Mouse (Mus musculus) neutrophil, adult 83 days (primary cell): ENCODE results near the gene Calhm6. TPM values are rescaled to one million over a fixed set of nuclear protein-coding genes. Genes with fewer than 3 reads are reported as not detected.

Experiments
- total RNA-seq, 2 experiments: library from RNA; stranded (reverse); gene quantifications; one replicate each; pipeline ENCODE4 v1.2.4; 2023

Calhm6 gene
- total RNA-seq, result 1 to 10 TPM; 3.3 to 5.2 TPM

GRCm38 (mm10) chr10:34127392-34128378, at the start of gene Calhm6:
Calhm6 (minus strand) TSS chr10:34127984.

GRCm38 (mm10) chr10:34096418-34096883, 31.3 kb downstream of the Calhm6 start, which contains the start of gene Calhm5:
Calhm5 (minus strand) TSS chr10:34096519.

Other genes starting within 250 kb of the Calhm6 start
- gene Rsph4a, start 222.9 kb downstream of the Calhm6 start, total RNA-seq, result not detected
- gene Zup1, start 176.7 kb downstream of the Calhm6 start, total RNA-seq, result 10 to 100 TPM; 30.5 to 34.6 TPM
- gene Rwdd1, start 108.4 kb downstream of the Calhm6 start, total RNA-seq, result 10 to 100 TPM; 38.2 to 39.3 TPM
- gene Trappc3l, start 90.4 kb downstream of the Calhm6 start, total RNA-seq, result not detected
- not detected for gene Calhm4, start 83.7 kb downstream of the Calhm6 start, total RNA-seq
- not detected for gene Calhm5, start 31.5 kb downstream of the Calhm6 start, total RNA-seq
- gene Dse, start 79.7 kb upstream of the Calhm6 start, total RNA-seq, result 10 to 100 TPM; 11.5 to 12.3 TPM
- gene Tspyl1, start 154.2 kb upstream of the Calhm6 start, total RNA-seq, result 10 to 100 TPM; 69.1 to 71.3 TPM
- gene Tspyl4, start 169.5 kb upstream of the Calhm6 start, total RNA-seq, result 1 to 10 TPM; 1.6 to 1.7 TPM